Mouse (Mus musculus) kidney, postnatal 0 days (tissue): Measurements from ENCODE around the gene Gm5294. TPM values are rescaled to one million over a fixed set of nuclear protein-coding genes. Genes with fewer than 3 reads are reported as not detected.

Source experiments
- ATAC-seq: fragments of 200-750 bp; cut with Nextera tagmentation; replicated peaks from 2 replicates; pipeline ENCODE4 v1.8.0; 2017; ENCODE audit warnings: low read depth, moderate number of reproducible peaks, moderate TSS enrichment, moderate library complexity; ENCODE audit not compliant: low FRiP score
- DNase-seq: peaks from one replicate; pipeline ENCODE4 v3.0.0-alpha.2; 2016; ENCODE audit warnings: low spot score
- H3K27ac ChIP-seq: fragments of 300-500 bp; sonication (generic); 2 replicates; pipeline ENCODE4 v1.5.1; 2014; ENCODE audit warnings: mild to moderate bottlenecking
- H3K27me3 ChIP-seq: fragments of 300-500 bp; sonication (generic); 2 replicates; pipeline ENCODE4 v1.6.1; 2014; ENCODE audit warnings: low read length, mixed read lengths; ENCODE audit not compliant: insufficient read depth
- H3K36me3 ChIP-seq: fragments of 300-500 bp; sonication (generic); 2 replicates; pipeline ENCODE4 v1.6.1; 2014; ENCODE audit warnings: low read length, mixed read lengths; ENCODE audit not compliant: insufficient read depth
- H3K4me1 ChIP-seq: fragments of 300-500 bp; sonication (generic); replicated peaks from 2 replicates; pipeline ENCODE4 v1.6.1; 2014; ENCODE audit warnings: antibody characterized with exemption, low read length, mixed read lengths; ENCODE audit not compliant: insufficient read depth
- H3K4me2 ChIP-seq: fragments of 300-500 bp; sonication (generic); 2 replicates; pipeline ENCODE4 v1.6.1; 2014; ENCODE audit warnings: mild to moderate bottlenecking, low read length, moderate library complexity, mixed read lengths
- H3K4me3 ChIP-seq: fragments of 300-500 bp; sonication (generic); replicated peaks from 2 replicates; pipeline ENCODE4 v1.5.1; 2014; ENCODE audit warnings: low read depth, low read length
- H3K9ac ChIP-seq: fragments of 300-500 bp; sonication (generic); 2 replicates; pipeline ENCODE4 v1.6.1; 2014; ENCODE audit warnings: low read depth, low read length
- H3K9me3 ChIP-seq: fragments of 300-500 bp; sonication (generic); replicated peaks from 2 replicates; pipeline ENCODE4 v1.6.1; 2016; ENCODE audit warnings: low read length, inconsistent platforms, mixed read lengths
- CTCF ChIP-seq: IDR thresholded peaks from 2 replicates; pipeline ENCODE4 v1.5.1; 2016; ENCODE audit warnings: antibody characterized with exemption, low read depth, mild to moderate bottlenecking, moderate library complexity
- WGBS: fragments of 180-500 bp; shearing (Covaris S2); extraction: QIAGEN DNeasy Blood & Tissue Kit; methylation state at CpG from one replicate; pipeline ENCODE4 v1.1.7; 2014; 5-methylcytosine and 5-hydroxymethylcytosine counted together
- polyA plus RNA-seq: library from polyadenylated mRNA; unstranded; fragments of >200 nt; fragmentation: Nextera tagmentation; extraction: Ambion mirVana; gene quantifications from 2 replicates; pipeline ENCODE4 v1.2.1, GENCODE M21; 2015

Gm5294 gene
- polyA plus RNA-seq, result not detected in 2 replicates

GRCm38 (mm10) chr5:138819780-138820179 is at the start of gene Gm5294:
TSS of gene Gm5294 (plus strand) at chr5:138820080.
- Histone ChIP-seq H3K4me3 (peak within 1 kb of the TSS; percentile 26), H3K9ac (peak within 1 kb of the TSS; percentile 27; the same call in 1 of the 2 replicates), H3K4me2 (peak within 1 kb of the TSS; percentile 63), H3K27ac (no peak within 1 kb of the TSS), H3K36me3 (no peaks in the 10 kb centered on the region), H3K9me3 (no peaks in the 10 kb centered on the region), H3K4me1 (peaks cover 5% of the 10 kb centered on the region), H3K27me3 (peaks cover 36% of the 10 kb centered on the region)
- 10% methylated on average over 21 of the region's 21 CpGs for WGBS
- ATAC-seq (0 out of 2 replicates have a peak, but pooled peaks have one; percentile 21), DNase-seq (no peak)
- TF ChIP-seq CTCF, result no peak

DNA sequence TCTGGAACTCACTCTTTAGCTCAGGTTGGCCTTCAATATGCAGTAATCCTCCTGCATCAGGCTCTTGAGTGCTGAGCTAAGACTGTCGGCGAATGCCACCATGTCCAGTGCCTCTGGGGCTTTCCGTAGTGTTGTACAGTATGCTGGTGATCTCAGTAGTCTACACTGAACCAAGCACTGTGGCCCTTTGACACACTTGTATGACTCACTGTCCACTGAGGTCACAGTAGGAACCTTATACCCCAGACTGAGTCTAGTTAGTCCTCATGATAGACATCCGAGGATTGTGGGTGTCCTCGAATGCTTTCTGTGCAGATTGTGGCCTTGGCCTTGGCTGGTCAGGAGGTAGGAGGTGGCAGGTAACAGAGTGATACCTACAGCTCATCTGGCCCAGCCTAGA is 44.8 kb upstream of the Gm5294 start:
- TF ChIP-seq CTCF, result no peak
- WGBS, result 91% methylated on average over 5 of the region's 5 CpGs

GRCm38 (mm10) chr5:138776346-138776745 is 43.5 kb upstream of the Gm5294 start:
- no peak overlapping the region for H3K4me2 ChIP-seq
- 86% methylated on average over 1 of the region's 1 CpGs for WGBS
- no peak overlapping the region for H3K9ac ChIP-seq
- no peak overlapping the region for H3K4me3 ChIP-seq
- H3K36me3 ChIP-seq, result 0 out of 2 replicates have a peak, but pooled peaks cover 3% of the 10 kb centered on the region
- TF ChIP-seq CTCF, result no peak
- ATAC-seq (no peak), DNase-seq (no peak)
- no peak overlapping the region for H3K27ac ChIP-seq
- no peaks in the 10 kb centered on the region for H3K27me3 ChIP-seq
- H3K4me1 ChIP-seq, result peaks cover 10% of the 10 kb centered on the region; the same call in 1 of the 2 replicates
- H3K9me3 ChIP-seq, result no peaks in the 10 kb centered on the region

More for the DNA sequence above, 44.8 kb upstream of the Gm5294 start:
- Histone ChIP-seq H3K27ac (no peak overlapping the region), H3K4me2 (no peak overlapping the region), H3K36me3 (0 out of 2 replicates have a peak, but pooled peaks cover 3% of the 10 kb centered on the region), H3K4me1 (peaks cover 10% of the 10 kb centered on the region; the same call in 1 of the 2 replicates), H3K27me3 (no peaks in the 10 kb centered on the region), H3K4me3 (no peak overlapping the region), H3K9ac (no peak overlapping the region), H3K9me3 (no peaks in the 10 kb centered on the region)
- ATAC-seq (no peak), DNase-seq (no peak)

- H3K27me3 ChIP-seq, result no peaks in the 10 kb centered on the region
- no peaks in the 10 kb centered on the region for H3K9me3 ChIP-seq
- DNase-seq (peak; percentile 64), ATAC-seq (peak; percentile 47; the same call in 1 of the 2 replicates)
- H3K9ac ChIP-seq, result no peak overlapping the region
- H3K36me3 ChIP-seq, result 0 out of 2 replicates have a peak, but pooled peaks cover 3% of the 10 kb centered on the region
- WGBS, result 48% methylated on average over 9 of the region's 9 CpGs
- no peak overlapping the region for H3K4me2 ChIP-seq
- H3K27ac ChIP-seq, result no peak overlapping the region
- no peak overlapping the region for H3K4me3 ChIP-seq
- TF ChIP-seq CTCF, result no peak
- peaks cover 10% of the 10 kb centered on the region; the same call in 1 of the 2 replicates for H3K4me1 ChIP-seq
Measured at GRCm38 (mm10) chr5:138778731-138779463, 41.0 kb upstream of the Gm5294 start.

DNA sequence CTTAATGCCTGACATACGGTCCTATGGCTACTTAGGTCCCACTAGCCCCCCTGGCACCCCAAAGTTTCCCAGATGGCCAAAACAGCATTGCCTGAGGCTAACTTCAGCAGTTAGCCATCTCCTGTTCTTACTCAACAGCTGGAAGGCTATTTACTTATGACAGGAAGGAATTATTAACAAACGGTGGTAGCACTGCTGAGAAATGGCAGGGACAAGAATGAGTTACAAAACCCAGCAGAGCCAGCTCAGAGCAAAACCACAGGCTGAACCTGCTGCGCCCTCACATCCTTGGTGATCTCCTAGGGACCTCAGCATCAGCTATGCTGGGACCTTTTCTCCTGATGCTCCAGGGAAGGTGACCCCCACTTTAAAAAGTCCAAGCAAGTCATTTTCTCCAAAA is 40.2 kb upstream of the Gm5294 start:
- Histone ChIP-seq H3K27ac (no peak overlapping the region), H3K9ac (no peak overlapping the region), H3K9me3 (no peaks in the 10 kb centered on the region), H3K27me3 (no peaks in the 10 kb centered on the region), H3K4me3 (no peak overlapping the region), H3K4me2 (no peak overlapping the region), H3K4me1 (peaks cover 10% of the 10 kb centered on the region; the same call in 1 of the 2 replicates), H3K36me3 (0 out of 2 replicates have a peak, but pooled peaks cover 3% of the 10 kb centered on the region)
- DNase-seq, result peak; percentile 17
- 68% methylated on average over 3 of the region's 3 CpGs for WGBS
- ATAC-seq, result no peak
- TF ChIP-seq CTCF, result no peak

- ATAC-seq, result no peak
- TF ChIP-seq CTCF, result no peak
Measured at GRCm38 (mm10) chr5:138782697-138783096, 37.2 kb upstream of the Gm5294 start.

More at GRCm38 (mm10) chr5:138782697-138783096, 37.2 kb upstream of the Gm5294 start:
- Histone ChIP-seq H3K4me2 (no peak overlapping the region), H3K9ac (no peak overlapping the region), H3K4me1 (peaks cover 10% of the 10 kb centered on the region; the same call in 1 of the 2 replicates), H3K27ac (no peak overlapping the region), H3K9me3 (no peaks in the 10 kb centered on the region), H3K27me3 (no peaks in the 10 kb centered on the region), H3K4me3 (no peak overlapping the region), H3K36me3 (no peaks in the 10 kb centered on the region)
- no peak for DNase-seq
- 81% methylated on average over 1 of the region's 1 CpGs for WGBS
